Mouse (Mus musculus) kidney, postnatal 14 days (tissue): ENCODE results near the gene Sox5.
A peak's percentile ranks its signal among the peaks of the same experiment; 100 is the strongest.

Experiments
- DNase-seq: peaks from one replicate; pipeline ENCODE4 v3.0.0; 2022; ENCODE audit warnings: mixed read lengths

The Sox5 gene

DNA sequence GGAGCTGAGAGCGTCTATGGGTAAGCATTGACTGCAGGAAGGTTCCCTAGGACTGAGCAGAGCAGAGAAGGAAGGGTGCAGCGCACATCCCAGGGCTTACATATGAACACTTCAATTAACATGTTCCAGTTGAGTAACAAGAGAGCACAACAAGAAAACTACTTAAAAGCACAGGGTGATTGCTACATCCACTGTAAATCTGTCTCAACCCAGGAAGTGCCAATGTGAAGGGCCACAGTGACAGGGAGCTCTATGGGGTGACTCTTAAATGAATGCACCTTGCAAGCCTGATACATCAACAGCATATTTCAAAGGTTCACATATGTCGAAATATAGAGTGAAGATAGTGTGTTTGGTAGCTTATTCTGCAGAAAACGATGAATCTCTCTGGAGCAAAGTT, 880.9 kb downstream of the Sox5 start:
- no peak for DNase-seq

DNA sequence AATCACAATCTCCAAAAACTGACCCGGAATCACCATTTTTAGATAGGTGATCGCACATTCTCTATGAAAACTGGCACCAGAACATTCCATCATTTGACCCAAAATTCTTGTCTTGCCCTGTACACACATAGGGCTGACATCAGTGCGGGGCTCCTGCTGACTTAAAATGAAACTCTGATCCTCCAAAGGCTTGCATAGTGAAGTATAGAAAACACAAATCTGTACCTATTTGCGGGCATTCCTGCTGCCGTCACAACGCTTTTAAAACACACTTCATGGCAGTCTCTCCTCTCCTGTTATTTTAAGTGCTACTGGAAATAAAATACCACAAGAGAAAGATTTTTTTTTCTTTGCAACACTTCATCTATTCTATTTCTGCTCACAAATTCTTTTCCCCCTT, 886.7 kb downstream of the Sox5 start:
- no peak for DNase-seq

DNA sequence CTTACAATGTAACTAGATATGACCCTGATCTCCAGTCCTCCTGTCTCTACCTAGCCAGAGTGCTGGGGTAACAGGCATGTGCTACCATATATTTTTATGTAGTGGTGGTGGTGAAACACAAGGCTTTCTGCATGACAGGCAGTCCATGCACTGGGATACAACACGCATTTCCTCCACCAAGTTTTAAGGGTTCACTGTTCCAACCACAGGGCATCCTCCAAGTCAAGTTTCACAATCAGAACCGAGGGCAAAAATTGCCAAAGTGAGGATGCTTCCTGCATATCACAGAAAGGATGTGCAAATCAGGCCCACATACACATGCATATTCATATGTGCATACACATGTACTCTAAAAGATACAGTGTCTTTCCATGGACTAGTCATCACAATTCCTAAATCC, 888.9 kb downstream of the Sox5 start:
- DNase-seq = no peak

DNA sequence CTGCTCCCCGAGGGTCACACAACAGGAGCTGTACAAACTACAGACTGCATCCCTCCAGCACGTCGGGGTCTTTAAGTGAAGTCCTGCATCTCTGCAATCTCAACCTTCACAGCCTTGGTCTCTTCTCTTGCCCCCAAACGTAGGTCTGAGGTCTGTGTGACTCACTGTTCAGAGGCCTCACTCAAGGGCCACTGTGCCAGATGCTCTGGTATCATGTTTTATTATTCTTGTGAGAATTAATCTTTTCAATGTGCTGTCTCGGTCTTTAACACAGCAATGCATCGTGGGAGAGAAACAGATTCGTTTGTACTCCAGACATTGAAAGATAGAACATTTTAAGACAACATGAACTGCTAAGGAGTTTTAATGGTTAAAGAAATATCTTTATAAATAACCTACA, 893.2 kb downstream of the Sox5 start:
- DNase-seq = no peak

DNA sequence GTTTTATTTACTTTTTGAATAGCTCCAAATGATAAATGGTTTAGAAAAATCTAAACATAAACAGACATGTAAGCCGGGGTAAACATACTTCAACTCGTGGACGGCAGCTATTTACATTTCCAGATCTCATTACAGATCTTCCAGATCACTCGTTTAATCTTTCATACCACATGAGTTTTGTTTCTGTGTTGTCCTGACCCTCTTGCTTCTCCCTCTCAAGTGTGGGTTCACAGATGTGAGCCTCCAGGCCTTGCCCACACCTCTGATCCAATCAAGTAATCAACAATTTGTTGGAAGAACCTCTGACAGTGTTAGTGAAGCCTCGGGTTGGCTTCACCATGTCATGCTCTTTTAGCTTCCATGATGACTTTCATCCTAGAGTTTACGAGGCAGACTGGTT, 903.3 kb downstream of the Sox5 start:
- DNase-seq = no peak

DNA sequence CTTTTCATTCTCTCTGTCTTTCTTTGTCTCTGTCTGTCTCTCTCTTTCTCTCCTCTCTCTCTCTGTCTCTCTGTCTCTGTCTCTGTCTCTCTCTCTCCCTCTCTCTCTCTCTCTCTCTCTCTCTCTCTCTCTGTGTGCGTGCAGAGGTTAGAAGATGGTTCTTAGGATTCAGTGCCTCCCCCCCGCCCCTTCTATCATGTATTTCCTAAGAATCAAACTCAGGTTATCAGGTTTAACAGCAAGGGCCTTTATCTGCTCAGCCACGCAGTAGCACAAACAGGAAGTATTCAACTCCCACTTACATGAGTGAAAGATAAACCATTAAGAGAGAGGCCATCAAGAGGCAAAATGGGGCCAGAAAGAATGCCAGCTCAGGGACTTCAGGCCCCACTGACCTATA, 913.0 kb downstream of the Sox5 start:
- DNase-seq = no peak

DNA sequence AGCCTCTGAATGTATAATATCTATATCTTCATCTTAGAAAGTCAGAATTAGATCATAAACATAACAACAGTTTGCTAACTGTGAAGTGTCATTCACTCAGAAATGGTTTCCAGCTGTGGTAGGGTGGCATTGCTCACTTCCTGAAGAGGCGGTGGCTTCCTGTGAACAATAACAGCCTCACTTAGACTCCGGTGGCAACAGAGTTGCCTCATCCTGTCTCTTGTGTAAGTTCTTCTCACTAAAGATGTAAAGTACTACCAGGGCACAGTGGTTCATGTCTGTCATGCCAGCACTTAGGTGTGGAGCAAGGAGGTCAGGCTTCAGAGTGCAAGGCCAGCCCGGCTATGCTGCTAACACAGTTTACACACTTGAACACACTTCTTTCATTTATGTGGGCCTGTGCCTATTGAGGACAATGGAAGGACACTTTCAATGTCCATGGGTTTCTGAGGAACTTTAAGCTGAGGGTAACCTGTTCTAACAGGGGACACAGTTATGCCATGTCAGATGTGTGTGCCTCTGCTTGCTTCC, 913.6 kb downstream of the Sox5 start:
- no peak for DNase-seq

DNA sequence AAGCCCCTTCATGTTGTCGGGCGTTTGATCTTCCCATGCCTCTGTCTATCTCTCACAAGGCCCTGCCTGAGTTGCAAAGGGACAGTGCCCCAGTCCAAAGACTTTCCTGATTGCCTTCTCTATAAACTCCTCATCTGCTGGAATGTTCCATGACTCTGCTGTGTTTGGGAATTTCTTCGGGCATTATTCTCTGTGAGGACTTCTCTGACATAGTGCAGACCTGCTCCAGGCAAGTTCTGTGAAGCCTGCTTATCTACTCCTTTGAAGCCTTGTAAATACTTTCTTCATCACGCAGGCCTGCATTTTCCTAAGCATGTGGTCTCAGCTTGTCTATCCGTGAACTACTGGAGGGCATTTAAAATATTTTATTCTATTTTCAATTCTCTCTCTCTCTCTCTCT, 914.7 kb downstream of the Sox5 start:
- DNase-seq = no peak

DNA sequence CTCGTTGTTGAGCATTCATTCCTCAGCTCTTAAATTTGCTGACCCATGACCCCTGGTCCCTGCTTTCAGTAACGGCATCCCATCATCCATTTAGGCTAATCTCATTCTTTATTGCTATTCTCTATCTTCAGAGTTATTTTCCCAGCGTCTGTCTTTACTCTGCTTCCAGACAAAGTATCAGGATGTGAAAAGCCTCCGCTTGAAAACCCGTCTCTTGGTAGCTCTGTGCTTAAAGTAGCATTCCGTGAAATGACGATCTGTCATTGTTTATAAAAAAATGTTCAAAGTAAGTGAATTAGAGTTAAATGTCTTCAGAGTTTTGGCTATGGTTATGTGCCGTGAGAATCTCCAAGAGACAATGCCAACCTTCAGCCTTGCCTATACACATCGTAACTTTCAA, 915.2 kb downstream of the Sox5 start:
- no peak for DNase-seq

DNA sequence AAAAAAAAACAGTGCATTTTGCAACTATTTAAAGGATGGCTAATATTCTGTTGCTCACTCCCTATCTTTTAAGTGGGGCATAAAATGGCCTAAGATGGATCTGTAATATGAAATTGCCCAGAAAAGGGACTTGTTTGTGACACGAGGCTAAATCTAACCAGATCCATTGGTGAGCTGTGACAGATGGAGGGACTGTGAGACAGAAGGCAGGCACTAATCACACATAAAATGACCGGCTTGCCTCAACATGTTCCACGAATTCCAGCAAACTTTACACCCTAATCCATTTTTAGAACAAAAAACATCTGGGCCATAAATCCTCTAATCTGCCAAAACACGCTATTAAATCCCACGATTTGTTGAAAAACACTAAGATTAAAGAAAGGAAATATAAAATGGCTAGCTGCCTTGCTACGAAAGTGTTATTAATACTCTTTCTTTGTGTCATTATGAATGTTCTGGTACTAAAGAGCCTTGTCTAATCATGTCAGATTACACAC, 919.1 kb downstream of the Sox5 start:
- peak; percentile 32 for DNase-seq

DNA sequence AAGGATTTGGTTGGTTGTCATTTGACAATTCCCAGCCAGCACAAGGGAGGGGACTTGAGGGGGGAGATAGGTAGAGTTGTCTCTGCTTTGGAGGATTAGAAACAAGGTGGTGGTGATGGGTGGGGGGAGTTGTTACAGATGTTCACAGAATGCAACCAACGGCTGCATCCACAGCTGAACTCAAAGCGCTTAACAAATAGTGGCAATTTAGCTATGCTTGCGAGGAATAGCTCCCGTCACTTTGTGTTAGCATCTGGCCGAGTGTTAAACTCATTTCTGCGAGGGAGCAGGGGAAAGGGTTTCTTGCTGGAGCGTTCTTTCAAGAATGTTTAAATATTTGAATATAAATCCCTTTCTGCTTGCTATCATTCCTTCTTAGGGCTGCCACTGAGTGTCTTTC, 921.7 kb downstream of the Sox5 start:
- DNase-seq = no peak

DNA sequence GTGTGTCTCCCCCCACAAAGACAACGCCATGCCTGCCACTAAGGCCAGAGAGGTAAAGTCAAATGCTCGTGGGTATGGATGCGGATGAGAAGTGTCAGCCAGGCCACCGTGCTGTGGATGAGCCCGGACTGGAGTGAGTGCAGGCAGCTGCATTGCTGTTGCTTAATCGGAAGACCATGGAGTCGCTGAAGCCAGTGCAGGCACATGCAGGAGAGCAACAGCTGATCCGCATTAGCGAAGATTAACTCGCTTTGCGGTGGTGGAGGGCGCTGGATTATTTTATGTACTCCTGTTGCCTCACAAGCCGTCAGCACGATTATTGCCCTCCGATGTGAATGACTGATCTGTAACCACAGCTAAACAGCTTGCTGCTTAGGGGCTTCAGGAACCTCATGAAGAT, 922.2 kb downstream of the Sox5 start:
- DNase-seq = no peak

DNA sequence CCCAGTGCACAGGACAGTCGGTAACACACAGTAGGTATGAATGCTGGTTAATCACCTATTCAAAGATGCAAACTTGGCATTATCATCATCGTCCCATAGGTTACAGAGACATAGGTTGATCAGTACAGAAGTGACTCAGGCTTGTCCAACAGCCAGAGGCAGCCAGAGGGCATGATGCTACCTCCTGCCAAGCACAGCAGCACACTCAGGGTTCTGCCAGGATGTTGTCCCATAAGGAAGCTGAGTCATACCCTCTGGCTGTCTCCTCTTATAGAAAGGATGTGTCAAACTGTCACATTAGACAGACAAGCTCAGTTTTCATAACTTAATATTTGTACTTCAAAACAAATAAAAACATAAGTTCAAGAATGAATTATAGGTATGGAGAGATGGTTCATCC, 923.2 kb downstream of the Sox5 start:
- no peak for DNase-seq

DNA sequence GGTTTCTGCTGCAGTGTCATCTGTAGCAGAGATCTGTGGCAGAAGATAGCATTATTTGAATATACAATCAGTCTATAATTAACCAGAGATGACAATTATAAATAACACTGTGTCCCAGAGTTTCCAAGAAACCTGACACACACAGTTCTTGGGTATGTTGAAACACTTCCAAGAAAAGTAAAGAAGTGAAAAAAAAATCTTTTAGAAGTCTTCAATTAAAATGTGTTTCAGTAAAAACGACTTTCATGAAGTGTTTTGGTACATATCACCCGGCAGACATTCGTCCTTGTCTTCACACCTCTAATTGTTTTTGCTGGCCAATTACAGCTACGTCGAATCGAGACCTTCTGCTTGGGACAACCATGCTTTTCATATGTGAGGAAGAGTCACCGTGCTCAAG, 924.4 kb downstream of the Sox5 start:
- no peak for DNase-seq

DNA sequence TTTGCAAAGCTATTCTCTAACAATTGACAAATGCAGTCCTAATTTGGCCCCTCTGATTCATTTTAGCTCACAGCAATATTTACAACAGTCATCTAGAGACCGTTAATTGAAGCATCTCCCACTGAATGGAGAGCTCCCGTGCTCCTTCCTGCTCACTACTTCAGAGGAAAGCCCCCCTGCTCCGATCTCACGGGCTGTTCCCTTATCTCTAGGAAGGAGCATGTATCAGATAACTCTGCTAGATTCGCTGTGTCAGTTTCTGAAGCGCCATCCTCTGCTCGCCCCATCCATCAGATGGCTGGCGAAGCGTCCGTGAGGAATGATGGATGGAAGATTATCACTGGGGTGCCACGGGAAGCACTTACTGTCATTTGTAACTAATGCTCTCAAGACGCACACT, 926.4 kb downstream of the Sox5 start:
- DNase-seq = no peak

DNA sequence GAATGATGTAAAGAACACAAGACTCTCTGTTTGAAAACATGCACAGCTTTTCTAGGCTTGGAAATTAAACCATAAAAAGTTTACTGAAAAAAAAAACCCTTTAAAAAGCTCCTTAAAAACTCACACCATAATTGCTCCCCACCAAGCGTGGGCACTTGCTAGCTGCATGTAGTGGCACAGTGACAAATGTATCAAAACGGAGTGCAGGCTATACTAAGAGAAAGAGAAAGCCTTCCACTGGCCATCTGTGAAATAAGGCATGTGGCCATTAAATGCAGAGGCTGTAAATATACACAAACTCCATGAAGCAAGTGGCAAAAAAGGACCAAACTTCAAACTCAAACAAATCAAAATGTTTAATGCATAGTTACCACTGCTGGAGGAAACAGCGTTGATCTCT, 927.7 kb downstream of the Sox5 start:
- DNase-seq = no peak

DNA sequence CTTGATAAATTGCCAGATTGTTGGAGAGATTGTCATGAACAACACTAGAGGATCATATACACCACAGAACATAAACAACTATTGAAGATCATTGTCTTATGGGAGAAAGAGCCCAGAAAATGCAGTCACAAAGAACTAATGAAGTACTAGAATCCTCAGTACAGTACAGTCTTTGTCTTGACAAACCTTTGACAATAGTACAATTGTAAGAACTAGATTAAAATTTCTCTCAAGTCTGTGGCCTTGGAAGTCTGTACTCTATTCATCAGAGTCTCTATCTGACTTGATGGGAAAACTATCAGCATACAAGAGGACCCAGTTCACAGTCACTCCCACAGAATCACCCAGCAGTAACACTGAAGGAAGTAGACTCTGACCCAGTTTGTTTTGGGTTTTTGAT, 936.0 kb downstream of the Sox5 start:
- DNase-seq = no peak

DNA sequence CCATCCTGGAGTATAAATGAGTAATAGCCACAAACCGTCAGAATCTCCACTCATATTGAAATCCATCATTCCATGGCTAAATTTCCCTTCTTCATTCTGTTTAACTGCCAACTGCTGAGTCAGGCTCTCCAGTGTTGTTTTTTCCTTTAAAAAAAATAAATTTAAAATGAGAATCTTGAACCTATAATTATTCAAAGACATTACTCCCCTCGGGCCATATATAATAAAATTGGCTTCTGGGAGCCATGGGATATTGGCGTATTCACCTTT, 937.1 kb downstream of the Sox5 start:
- DNase-seq = no peak

DNA sequence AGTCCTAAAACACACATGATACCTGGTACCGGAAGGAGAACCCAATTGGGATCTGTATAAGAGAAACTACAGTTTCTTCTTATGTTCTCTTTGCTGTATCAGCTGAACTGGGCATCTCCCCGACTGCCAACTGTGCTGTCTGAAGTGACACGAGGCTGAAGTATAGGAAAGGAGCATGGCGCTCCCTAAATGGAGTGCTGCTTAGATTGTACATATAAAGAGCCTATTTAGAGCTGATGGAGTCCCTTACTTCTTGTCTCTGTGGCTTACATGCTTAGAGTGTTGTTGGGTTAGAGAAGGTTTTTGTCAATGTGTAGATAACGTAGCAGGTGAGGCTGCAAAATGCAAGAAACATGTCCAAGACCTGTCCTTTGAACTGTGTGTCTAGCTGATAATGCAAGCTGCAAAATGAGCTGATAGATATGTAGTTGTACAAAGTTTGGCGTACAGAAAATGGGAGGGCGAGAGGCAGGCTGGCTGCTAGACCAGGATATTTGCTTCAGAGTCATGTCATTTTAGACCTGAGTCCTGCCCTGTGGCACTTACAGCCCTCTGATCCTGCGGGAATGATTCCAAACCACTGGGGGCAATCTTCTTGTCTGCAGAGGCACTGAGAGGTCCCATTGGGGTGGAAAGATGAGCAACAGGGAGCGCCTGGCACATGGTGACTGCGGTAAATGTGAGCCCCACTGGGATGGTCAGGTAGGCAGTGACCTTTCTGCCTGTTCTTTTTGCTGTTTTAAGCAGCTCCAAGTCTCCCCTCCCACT, 937.7 kb downstream of the Sox5 start:
- no peak for DNase-seq

DNA sequence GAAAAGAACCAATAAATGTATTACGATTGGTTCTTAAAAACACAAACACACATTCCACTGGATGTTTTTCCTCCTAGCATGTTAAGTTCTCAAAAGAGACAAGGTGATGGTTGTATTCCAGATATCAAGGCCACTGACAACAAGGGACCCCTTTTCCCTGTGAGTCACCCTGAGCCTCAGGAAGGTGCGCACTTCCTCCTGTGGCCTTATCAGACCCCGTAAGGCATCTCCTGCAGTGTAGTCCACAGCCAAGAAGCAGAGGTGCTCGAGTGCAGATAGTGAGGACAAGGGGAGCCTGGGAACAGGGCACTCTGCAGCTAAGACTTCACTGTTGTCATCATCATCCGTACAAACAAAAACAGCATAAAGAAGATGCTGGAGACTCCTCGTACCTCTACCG, 939.8 kb downstream of the Sox5 start:
- DNase-seq = no peak

DNA sequence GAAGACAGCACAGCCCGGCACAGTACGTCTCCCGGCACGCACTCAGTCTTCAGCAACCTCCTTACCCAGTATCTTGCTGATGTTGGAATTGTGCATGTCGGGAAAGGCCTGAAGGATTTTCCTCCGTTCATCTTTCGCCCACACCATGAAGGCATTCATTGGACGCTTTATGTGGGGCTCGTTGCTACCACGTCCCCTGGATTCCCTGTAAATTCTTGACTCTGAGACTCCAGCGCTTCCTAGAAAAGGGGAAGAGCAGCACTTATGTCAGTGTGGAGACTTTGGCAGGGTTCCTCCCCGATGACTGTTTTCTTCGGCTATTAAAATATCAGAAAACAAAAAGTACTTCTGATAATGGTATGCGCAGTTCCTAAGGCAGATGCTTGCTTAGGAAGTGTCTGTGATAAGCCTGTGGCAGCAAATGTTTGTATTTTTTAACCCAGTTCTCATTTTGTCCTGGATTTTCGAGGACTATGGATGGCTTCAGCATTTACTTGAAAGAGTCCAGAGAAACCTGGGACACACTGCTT, 940.6 kb downstream of the Sox5 start:
- no peak for DNase-seq

DNA sequence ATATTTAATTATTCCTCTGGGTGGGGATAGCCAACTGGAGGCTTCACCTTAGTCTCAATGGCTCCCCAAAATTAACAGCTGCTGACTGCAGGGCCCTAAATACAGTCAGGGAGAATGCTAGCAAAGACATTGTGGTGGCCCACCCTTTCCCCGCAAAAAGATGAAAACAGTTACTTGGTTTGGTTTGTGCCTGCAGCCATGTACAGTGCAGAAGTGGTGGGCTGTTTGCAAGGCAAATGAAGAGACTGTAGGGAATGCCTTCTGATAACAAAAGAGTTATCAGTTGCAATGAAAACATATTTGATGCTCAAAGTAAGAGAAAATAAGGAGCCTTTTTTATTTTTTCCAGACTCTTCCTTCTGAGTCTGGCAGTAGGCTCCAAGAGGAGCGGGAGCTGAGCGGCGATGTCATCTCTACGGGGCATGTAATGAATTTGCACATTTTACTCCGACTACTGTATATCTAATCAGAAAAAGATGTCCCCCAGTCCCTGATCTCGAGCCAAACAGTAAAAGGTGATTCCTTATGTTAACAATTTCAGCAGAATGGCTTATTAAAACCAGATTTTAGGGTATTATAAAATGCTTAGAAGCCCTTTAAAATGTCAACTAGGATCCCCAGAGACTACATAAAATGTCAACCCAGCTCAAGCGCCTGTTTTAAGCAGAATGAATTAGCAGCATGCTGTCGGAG, 943.2 kb downstream of the Sox5 start:
- DNase-seq = no peak

DNA sequence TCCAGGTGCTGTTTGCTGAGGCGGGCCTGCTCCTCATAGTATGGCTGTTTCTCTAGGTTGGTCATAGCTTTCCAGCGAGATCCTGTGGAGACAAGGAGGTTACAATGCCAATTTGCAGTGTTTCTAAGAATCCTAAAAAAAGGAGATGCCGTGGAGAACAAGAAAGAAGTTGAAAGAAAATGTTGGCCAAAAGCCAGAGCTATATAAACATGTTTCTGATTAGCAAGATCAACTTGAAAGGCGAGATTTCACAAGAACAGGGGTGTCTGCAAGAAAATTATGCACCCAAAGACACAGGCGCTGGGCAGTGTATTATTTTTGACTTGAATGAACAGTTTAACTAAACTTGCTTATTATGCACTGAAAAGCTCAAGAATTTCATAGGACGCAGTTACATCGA, 946.4 kb downstream of the Sox5 start:
- no peak for DNase-seq

DNA sequence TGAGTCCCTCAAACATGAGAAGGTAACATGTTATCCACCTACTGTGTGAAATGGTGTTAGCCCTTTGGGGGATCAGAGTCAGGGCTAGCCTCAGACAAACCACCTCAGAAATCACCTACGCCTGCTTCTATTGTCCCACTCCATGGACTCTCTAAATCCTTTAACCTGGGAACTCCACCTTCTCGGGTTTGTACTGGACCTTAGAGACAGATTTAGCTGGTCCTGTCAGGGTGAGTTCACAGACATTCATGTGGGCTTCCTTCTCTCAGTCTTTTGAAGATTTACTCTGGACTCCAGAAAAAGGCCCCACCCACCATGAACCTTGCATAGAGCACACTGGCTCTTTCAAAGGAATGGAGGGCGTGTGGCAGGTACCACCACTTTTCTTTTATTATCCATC, 947.8 kb downstream of the Sox5 start:
- DNase-seq = no peak

DNA sequence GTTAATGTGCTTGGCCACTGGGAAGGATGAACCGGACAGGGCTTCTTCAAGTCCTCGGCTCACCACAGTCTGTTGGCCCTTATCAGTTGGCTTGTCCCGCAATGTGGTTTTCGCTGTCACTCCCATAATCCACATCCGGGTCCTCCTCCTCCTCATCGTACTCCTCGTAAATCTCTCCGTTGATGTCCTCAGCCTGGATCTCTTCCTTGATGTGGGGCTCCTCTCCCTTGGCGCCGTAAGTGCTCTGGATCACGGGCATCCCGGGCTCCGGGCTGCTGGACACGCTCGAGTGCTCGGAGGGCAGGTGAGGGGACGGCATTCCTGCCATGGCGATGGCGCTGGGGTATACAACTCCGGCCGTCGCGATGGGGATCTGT, 948.6 kb downstream of the Sox5 start:
- peak; percentile 21 for DNase-seq
